Mouse (Mus musculus) midbrain, embryonic 14.5 days (tissue): ENCODE data around the gene Vps29. TPM values are rescaled to one million over a fixed set of nuclear protein-coding genes. Genes with fewer than 3 reads are reported as not detected.
"Not testable (repeated sequence)": the region's sequence is repeated elsewhere in the genome, so short reads cannot be mapped to it uniquely, and the experiment has no call there.

ENCODE experiments used
- ATAC-seq: fragments of 200-750 bp; cut with Nextera tagmentation; 2 replicates; pipeline ENCODE4 v1.8.0; 2017; ENCODE audit warnings: moderate number of reproducible peaks, moderate library complexity; ENCODE audit not compliant: low FRiP score, low TSS enrichment
- DNase-seq: peaks from one replicate; pipeline ENCODE4 v3.0.0-alpha.2; 2015
- H3K27ac ChIP-seq: fragments of 300-500 bp; sonication (generic); replicated peaks from 2 replicates; pipeline ENCODE4 v1.5.1; 2014; ENCODE audit warnings: mild to moderate bottlenecking, low read depth, low read length, moderate library complexity
- H3K27me3 ChIP-seq: fragments of 300-500 bp; sonication (generic); 2 replicates; pipeline ENCODE4 v1.6.1; 2014; ENCODE audit warnings: low read length, control low read depth, mixed read lengths; ENCODE audit not compliant: control insufficient read depth, insufficient read depth
- H3K36me3 ChIP-seq: fragments of 300-500 bp; sonication (generic); 2 replicates; pipeline ENCODE4 v1.6.1; 2014; ENCODE audit warnings: low read length, control low read depth; ENCODE audit not compliant: control insufficient read depth, insufficient read depth
- H3K4me1 ChIP-seq: fragments of 300-500 bp; sonication (generic); 2 replicates; pipeline ENCODE4 v1.6.1; 2014; ENCODE audit warnings: mild to moderate bottlenecking, antibody characterized with exemption, low read length, control low read depth; ENCODE audit not compliant: control insufficient read depth, insufficient read depth
- H3K4me2 ChIP-seq: fragments of 300-500 bp; sonication (generic); 2 replicates; pipeline ENCODE4 v1.6.1; 2014; ENCODE audit warnings: mild to moderate bottlenecking, low read length, moderate library complexity
- H3K4me3 ChIP-seq: fragments of 300-500 bp; sonication (generic); replicated peaks from 2 replicates; pipeline ENCODE4 v1.5.1; 2014; ENCODE audit warnings: low read depth, low read length
- H3K9ac ChIP-seq: fragments of 300-500 bp; sonication (generic); replicated peaks from 2 replicates; pipeline ENCODE4 v1.6.1; 2014; ENCODE audit warnings: mild to moderate bottlenecking, low read length, moderate library complexity
- H3K9me3 ChIP-seq: fragments of 300-500 bp; sonication (generic); 2 replicates; pipeline ENCODE4 v1.6.1; 2016; ENCODE audit warnings: low read length, control low read depth, mixed read lengths; ENCODE audit not compliant: control insufficient read depth
- WGBS: fragments of 180-500 bp; shearing (Covaris S2); extraction: QIAGEN DNeasy Blood & Tissue Kit; methylation state at CpG from one replicate; pipeline ENCODE4 v1.1.7; 2014; 5-methylcytosine and 5-hydroxymethylcytosine counted together
- polyA plus RNA-seq: library from polyadenylated mRNA; unstranded; fragments of >200 nt; fragmentation: Nextera tagmentation; extraction: Ambion mirVana; gene quantifications from 2 replicates; pipeline ENCODE4 v1.2.1, GENCODE M21; 2014

Gene Vps29
- polyA plus RNA-seq, 1 experiment from 2014 or later, result 324 TPM

DNA sequence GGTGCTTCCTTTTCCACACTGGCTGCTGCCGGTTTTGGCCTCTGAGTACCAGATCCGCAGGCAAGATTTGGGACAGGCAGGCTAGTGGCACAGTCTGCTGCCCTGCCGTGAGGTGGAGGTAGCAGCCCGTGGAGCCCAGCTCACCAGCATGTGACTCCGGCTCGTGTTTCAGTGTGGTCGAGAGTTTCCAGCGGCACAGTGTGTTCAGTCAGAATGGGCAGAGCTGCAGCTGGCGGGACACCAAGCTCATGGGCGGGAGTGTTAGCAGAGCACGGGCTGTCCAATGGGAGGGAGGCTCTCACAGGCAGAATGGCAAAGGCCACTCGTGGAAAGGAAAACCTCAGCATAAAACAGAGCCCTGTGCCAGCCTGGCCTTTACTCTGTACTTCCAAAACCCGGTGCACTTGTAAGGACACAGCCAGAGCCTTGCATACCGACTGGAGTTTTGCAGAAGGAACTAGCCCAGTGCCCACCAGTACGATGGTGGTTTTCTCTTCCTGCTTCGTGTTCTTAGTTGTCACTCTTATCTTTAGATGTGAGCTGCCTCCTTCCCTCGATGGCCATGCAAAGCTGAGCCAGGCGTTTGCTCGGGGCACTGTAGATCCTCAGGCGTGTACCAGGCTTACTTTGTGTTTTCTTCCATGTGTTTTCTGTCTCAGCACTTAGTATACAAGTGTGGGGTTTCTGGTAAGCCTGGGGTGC is 39.1 kb upstream of the Vps29 start:
- ATAC-seq (no peak), DNase-seq (peak; percentile 28)
- no peaks in the 10 kb centered on the region for H3K27me3 ChIP-seq
- H3K4me2 ChIP-seq, result no peak overlapping the region
- H3K27ac ChIP-seq, result no peak overlapping the region
- no peaks in the 10 kb centered on the region for H3K4me1 ChIP-seq
- no peak overlapping the region for H3K9ac ChIP-seq
- no peak overlapping the region for H3K4me3 ChIP-seq
- WGBS, result 79% methylated on average over 20 of the region's 20 CpGs
- no peaks in the 10 kb centered on the region for H3K9me3 ChIP-seq
- peaks cover 46% of the 10 kb centered on the region for H3K36me3 ChIP-seq

DNA sequence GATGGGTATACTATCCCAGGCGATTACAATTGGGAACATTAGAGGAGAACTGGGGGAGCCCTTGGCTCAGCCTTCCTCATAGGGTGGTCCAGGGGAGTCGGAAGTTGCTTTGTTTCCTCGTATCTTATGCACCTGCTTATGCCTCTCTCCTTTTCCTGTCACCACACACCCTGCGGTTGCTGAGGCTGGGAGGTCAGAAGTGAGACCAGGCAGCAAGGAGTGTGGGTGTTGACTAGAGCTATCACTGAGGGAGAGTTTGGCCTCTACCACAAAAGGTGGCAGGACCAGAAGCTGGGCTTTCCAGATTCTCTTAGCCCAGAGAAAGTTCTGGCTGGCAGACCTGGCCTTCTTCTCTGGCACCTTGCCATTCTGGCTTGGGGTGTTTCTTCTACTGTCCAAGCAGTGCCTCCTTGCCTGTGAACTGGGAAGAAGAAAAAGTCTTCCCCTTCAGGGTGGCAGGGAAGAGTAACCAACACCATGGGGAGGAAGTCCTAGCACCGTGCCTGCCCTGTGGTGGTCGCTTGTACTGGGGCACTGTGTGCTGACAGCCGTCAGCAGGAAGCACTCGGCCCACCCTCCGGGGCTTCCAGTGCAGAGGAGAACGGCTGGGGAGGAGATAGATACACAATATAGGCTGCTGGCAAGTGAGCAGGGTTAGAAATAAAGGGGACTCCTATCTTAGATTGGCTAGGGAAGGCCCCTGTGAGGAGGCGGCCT is 36.7 kb upstream of the Vps29 start:
- ATAC-seq, result no peak
- Histone ChIP-seq H3K4me3 (no peak overlapping the region), H3K9me3 (no peaks in the 10 kb centered on the region), H3K27me3 (no peaks in the 10 kb centered on the region), H3K9ac (no peak overlapping the region), H3K4me1 (no peaks in the 10 kb centered on the region), H3K27ac (no peak overlapping the region), H3K36me3 (peaks cover 54% of the 10 kb centered on the region), H3K4me2 (no peak overlapping the region)
- DNase-seq, result no peak
- WGBS, result 83% methylated on average over 11 of the region's 11 CpGs

GRCm38 (mm10) chr5:122318100-122318499 is 36.1 kb upstream of the Vps29 start:
- H3K27me3 ChIP-seq, result no peaks in the 10 kb centered on the region
- no peaks in the 10 kb centered on the region for H3K9me3 ChIP-seq
- no peak overlapping the region for H3K27ac ChIP-seq
- no peak overlapping the region for H3K4me2 ChIP-seq
- WGBS, result 72% methylated on average over 3 of the region's 3 CpGs
- no peak overlapping the region for H3K4me3 ChIP-seq
- no peaks in the 10 kb centered on the region for H3K4me1 ChIP-seq
- H3K36me3 ChIP-seq, result peaks cover 58% of the 10 kb centered on the region
- DNase-seq, result peak; percentile 37
- ATAC-seq, result no peak
- no peak overlapping the region for H3K9ac ChIP-seq

DNA sequence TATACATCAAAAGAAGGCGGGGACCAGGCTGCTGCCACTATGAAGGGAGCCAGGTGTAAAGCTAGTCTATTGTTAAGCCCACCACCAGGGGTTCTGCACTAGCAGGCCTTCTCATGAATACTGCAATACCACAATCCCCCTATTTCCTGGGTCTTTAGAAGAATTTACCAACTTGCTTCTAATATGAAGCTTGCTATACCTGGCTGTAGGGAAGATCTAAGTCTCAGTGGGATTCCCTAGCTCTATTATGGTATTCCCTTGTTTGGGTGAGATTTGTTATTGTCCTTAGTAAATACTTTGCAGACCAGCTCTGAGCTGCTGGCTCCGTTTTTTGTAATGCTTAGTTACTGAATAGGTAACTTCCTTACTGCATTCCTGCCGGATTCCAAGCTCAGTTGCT is 35.2 kb upstream of the Vps29 start:
- not testable (repeated sequence) for ATAC-seq
- 73% methylated on average over 3 of the region's 3 CpGs for WGBS
- H3K36me3 ChIP-seq, result peaks cover 55% of the 10 kb centered on the region

GRCm38 (mm10) chr5:122319474-122320204 is 34.5 kb upstream of the Vps29 start:
- ATAC-seq (no peak), DNase-seq (no peak)
- H3K27ac ChIP-seq, result no peak overlapping the region
- H3K4me3 ChIP-seq, result no peak overlapping the region
- no peak overlapping the region for H3K4me2 ChIP-seq
- H3K4me1 ChIP-seq, result no peaks in the 10 kb centered on the region
- H3K36me3 ChIP-seq, result peaks cover 55% of the 10 kb centered on the region
- no peaks in the 10 kb centered on the region for H3K27me3 ChIP-seq
- no peak overlapping the region for H3K9ac ChIP-seq
- no peaks in the 10 kb centered on the region for H3K9me3 ChIP-seq
- 83% methylated on average over 14 of the region's 14 CpGs for WGBS

More for the DNA sequence above, 35.2 kb upstream of the Vps29 start:
- not testable (repeated sequence) for DNase-seq, H3K9ac ChIP-seq, H3K4me1 ChIP-seq, H3K27ac ChIP-seq, H3K4me3 ChIP-seq, H3K9me3 ChIP-seq, H3K4me2 ChIP-seq, H3K27me3 ChIP-seq

DNA sequence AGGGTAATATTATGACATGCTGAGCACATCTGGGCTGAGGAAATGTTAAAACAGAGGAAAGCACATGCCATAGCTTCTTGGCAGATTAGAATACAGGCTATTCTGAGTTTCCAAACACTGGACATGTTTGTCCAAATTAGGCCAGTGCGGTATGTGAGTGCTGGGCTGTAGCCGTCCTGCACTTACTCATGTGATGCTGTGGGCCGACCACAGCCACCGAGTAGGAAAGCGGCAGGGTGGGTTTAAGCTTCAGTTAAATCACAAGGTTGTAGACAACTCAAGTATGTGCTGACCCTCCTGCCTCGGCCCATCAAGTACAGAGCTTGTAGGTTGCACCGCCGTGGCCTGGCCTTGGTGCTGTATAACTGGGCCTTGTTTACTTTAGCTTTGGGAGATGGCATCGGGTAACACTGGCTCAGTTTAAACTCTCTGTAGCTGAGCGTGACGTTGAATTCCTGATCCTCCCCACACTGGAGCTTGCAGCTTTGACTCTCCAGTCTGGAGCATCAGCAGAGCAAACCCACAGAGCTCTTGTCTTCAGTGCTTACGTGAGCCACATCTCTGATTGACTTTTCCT is 33.9 kb upstream of the Vps29 start:
- no peaks in the 10 kb centered on the region for H3K9me3 ChIP-seq
- no peak overlapping the region for H3K4me2 ChIP-seq
- ATAC-seq (no peak), DNase-seq (no peak)
- H3K27ac ChIP-seq, result no peak overlapping the region
- WGBS, result 88% methylated on average over 12 of the region's 12 CpGs
- H3K4me3 ChIP-seq, result no peak overlapping the region
- peaks cover 57% of the 10 kb centered on the region for H3K36me3 ChIP-seq
- no peaks in the 10 kb centered on the region for H3K27me3 ChIP-seq
- no peak overlapping the region for H3K9ac ChIP-seq
- no peaks in the 10 kb centered on the region for H3K4me1 ChIP-seq

DNA sequence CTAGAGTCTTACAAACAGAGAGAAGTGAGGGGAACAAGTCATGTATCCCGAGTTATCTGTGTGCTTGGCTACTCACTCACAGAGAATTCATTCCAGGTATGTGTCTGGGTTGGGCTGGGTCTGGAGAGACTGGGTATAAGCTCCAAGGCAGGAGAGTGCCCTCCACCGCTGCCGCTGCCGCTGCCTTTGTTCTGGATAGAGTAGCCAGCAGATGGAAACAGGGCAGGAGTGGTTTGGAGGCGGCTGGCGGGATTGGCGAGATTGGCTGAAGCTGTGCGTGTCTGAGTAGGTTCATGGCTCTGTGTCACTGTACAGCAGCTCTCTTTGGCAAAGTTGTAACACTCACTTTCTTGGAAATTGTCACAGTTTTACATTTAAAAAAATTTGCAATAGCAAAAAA is 30.6 kb upstream of the Vps29 start:
- Histone ChIP-seq H3K27me3 (no peaks in the 10 kb centered on the region), H3K36me3 (peaks cover 66% of the 10 kb centered on the region), H3K4me1 (no peaks in the 10 kb centered on the region), H3K9ac (no peak overlapping the region), H3K27ac (no peak overlapping the region), H3K4me2 (no peak overlapping the region), H3K9me3 (no peaks in the 10 kb centered on the region), H3K4me3 (no peak overlapping the region)
- ATAC-seq (no peak), DNase-seq (peak; percentile 31)
- 59% methylated on average over 8 of the region's 8 CpGs for WGBS

DNA sequence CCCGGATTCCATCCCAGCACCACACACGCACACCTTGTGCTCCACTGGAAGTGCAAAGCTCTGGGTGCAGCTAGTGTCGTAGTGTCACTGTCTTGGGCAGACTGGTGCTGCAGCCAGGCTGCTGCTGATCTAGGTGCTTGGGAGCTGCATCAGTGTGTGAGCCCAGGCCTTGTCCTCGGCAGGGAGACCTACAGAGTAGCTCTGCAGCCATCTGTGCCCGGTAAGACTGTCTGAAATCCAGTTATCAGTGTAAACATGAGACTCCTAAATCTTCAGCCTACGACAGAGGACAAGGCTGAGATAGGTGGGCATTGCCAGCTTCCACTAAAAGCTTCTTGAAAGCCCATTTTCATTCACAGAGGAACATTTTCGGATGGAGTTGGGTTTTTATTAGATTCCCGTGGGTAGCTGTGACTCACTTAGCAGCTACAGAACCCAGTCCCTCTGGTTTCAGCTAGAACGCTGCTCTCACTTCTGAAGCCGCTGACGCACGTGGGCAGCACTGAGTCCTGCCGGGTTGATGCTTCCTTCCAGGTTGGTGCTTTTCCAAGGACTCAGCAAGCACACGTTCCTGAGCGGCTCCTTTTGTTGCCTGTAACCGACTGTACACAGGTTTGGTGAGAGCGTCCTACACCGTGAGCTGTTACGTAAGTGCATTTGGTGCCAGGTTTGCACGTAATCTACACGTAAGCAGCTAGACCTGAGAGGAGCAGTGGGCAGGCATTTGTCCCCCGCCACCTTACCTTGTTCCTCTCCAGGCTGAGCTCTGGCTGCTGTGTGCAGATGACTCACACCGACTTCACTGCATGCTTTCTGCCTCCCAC is 29.3 kb upstream of the Vps29 start:
- Histone ChIP-seq H3K27me3 (no peaks in the 10 kb centered on the region), H3K9me3 (no peaks in the 10 kb centered on the region), H3K4me3 (no peak overlapping the region), H3K4me2 (no peak overlapping the region), H3K9ac (no peak overlapping the region), H3K27ac (no peak overlapping the region), H3K36me3 (peaks cover 61% of the 10 kb centered on the region), H3K4me1 (no peaks in the 10 kb centered on the region)
- ATAC-seq, result no peak
- DNase-seq, result no peak
- WGBS, result 92% methylated on average over 23 of the region's 23 CpGs
